Mouse (Mus musculus) WW6 (cell line): ENCODE results near the gene Ppm1j.
"Not testable (repeated sequence)": the region's sequence is repeated elsewhere in the genome, so short reads cannot be mapped to it uniquely, and the experiment has no call there.

Source experiments
- DNase-seq: peaks from one replicate; pipeline ENCODE4 v3.0.0-alpha.2; 2013; ENCODE audit warnings: low read depth, low spot score

Gene Ppm1j

DNA sequence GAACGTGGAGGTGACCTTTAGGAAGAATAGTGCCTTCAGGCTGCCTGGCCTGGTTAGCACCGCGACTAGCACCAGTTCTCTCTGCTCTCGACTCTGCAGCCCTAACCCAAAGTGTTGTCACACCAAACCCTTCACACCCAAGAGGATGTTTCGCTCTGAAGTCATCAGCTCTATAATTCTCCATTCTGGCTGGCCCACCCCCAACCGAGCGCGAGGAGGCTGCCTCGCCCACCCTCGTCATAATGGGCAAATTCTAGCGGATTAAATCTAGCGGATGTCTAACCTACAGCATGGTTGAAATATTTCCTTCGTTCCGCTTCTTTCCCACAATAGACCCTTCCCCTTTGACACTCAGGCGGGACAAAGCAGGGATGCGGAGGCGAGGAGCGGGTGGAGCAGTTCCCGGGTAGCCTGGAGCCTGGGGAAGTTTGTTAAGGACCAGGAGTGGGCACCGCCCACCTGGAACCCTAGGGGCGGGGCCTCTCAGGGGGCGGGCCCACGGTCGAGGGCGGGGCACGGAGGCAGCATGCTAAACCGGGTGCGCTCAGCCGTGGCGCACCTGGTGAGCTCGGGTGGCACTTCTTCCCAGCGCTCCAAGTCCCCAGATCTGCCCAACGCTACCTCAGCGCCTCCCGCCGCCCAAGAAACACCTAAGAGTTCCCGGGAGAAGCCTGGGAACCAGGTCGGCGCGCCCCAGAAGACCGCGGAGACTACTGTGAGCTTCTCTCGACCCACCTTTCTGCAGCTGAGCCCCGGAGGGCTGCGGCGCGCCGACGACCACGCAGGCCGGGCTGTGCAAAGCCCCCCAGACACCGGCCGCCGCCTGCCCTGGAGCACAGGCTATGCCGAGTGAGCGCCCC, at the start of gene Ppm1j:
Ppm1j (plus strand) TSS at position 496 of the 860 bp plus-strand sequence.
- DNase-seq: peak; percentile 74

DNA sequence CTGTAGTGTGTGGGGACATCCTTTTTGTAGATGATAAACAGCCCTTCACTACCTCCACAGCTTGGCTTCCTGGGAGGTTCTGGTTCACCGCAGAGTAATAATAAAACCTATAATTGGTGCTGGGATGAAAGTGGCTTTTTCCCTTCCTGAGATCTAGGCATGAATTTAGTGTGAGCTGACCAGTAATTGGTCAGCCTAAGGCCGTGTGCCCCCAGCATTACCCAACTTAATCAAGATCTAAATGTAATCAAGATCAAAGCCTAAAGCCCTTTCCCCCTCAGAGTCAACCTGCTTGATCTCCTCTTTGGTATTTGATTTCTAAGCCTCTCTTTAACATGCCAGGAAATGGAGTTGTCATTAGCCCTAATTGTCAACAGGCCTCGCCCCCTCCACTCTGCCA, 47.9 kb upstream of the Ppm1j start:
- DNase-seq: no peak

DNA sequence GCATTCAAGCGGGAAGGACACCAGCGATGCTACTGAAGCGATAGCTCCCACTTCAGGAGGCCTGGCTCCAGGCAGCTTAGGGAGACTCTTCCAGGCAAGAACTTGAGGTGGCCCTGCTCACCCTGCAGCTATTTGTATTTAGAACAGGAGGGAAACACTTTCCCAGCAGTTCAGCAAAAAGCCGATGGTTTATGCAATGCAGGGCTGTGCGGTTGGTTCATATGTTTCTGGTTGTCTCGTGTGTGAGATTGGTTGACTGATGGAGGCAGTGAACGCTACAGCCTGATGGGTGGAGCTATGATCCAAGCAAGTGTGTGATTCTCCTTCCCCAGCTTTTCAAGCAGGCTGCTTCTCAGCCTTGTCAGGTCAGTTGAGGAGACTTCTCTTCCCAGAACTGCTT, 46.2 kb upstream of the Ppm1j start:
- no peak for DNase-seq

DNA sequence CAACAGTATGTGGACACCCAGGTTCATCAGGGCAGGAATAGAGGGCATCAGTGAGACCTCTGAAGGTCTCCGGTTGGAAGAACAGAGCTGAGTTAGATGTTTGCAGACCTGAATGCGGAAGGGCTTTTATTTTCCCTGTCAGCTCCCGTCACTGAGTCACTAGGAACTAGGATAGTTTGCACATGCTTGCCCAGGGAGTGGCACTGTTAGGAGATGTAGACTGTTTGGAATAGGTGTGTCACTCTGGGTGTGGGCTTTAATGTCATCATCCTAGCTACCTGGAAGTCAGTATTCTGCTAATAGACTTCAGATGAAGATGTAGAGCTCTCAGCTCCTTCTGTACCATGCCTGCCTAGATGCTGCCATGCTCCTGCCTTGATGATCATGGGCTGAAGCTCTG, 38.9 kb upstream of the Ppm1j start:
- no peak for DNase-seq

DNA sequence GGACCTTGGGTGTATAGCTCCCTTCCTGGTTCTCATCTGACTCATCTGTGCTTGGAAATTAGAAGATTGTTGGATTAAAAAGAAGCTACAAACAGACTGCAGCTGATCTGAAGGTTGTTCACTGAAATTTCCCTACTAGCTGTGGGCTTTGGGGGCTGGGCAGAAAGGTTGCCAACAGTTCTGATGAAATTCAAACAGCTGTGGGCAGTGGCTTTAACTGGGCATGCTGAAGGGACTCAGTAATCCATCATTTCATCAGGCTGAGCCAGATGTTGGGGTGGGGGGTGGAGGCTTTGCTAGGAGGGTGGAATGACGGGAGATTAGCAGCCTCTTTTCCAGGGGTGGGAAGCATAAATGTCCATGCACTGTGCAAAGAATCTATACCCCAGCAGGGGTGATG, 37.7 kb upstream of the Ppm1j start:
- DNase-seq: no peak

DNA sequence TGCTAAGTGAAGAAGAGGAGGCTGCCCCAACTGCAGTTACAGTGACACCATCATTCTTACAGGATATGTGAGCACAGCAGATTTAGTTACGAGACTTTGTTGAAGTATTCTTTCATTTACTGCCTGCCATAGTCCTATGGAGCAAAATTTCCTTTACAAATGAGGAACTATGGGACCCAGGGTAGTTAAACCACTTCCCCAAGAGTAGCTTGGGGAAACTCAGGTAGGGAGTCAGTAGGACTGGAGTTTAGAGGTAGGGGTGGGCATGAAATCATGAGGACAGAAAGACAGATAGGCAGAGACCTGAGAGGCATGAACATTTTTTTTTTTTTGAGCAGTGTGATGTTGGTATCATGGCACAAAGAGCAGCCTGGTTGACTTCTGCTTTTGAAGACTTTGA, 37.0 kb upstream of the Ppm1j start:
- DNase-seq: no peak

DNA sequence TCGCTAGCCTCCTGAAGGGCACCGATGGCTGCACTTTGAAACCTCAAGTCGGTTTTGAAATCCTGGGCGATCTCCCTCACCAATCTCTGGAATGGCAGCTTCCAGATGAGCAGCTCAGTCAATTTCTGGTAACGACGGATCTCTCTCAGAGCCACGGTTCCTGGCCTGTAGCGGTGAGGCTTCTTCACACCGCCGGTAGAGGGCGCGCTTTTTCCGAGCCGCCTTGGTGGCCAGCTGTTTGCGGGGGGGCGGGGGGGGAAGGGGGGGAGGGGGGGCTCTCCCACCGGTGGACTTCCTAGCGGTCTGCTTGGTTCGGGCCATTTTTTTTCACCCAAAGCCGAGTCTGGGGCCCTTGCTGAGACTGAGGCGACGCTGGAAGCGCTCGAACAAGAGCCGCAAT, 28.0 kb upstream of the Ppm1j start:
- DNase-seq: not testable (repeated sequence)

DNA sequence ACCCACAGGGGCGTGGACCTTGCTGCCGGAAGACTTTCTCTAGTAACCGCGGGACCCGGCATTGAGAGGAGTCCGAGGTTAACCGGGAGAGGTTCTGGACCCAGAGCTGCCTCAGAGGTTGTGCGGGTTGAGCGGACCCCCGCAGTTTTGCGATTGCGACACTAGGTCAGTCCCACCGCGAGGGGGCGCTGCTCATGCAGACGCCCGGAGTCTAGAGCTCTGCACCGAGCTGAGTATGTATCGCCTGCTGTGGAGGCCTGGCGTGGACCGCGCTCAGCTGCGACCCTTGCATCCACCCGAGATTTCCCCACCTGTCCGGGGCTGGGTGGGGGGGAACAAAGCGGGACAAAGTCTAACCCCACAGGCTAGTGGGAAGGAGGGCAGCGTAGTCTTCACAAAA, 22.4 kb upstream of the Ppm1j start:
- DNase-seq: peak; percentile 66

DNA sequence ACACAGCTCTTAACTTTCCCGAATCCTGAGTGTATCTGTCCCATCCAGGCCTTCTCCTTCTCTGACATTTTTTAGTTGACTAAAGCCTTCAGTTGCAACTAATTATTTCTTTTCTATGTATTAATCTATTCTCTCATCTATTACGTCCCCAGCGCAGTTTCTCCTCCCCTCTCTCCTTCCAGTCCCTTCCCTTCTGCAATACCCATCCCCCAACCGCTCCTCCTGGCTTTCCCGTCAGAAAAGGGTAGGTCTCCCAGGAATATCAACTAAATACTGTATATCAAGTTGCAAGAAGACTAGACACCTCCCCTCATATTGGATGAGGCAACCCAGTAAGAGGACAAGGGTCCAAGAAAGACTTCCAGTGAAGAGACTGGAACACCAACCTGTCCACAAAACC, 22.0 kb upstream of the Ppm1j start:
- DNase-seq: no peak

DNA sequence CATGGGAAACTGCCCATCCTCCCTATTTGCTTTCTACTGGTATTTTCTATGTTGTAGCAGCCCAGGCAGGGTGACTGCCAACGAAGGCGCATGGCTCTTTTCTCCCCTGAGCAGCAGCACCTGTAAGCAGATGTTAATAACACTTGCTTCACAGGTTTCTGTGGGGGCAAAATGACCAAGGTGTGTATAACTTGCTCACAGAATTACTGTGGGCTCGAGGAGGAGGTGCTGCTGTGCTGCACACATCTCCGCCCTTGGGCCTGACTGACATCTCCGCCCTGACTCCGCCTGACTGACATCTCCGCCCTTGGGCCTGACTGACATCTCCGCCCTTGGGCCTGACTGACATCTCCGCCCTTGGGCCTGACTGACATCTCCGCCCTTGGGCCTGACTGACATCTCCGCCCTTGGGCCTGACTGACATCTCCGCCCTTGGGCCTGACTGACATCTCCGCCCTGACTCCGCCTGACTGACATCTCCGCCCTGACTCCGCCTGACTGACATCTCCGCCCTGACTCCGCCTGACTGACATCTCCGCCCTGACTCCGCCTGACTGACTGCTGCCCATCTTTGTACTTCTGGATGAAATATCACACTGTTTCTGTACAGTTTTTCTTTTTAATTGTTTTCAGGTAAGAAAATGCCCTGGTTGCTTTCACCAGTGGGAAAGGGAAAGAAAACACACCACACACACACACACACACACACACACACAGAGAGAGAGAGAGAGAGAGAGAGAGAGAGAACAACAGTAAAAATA, 18.6 kb upstream of the Ppm1j start:
- not testable (repeated sequence) for DNase-seq

DNA sequence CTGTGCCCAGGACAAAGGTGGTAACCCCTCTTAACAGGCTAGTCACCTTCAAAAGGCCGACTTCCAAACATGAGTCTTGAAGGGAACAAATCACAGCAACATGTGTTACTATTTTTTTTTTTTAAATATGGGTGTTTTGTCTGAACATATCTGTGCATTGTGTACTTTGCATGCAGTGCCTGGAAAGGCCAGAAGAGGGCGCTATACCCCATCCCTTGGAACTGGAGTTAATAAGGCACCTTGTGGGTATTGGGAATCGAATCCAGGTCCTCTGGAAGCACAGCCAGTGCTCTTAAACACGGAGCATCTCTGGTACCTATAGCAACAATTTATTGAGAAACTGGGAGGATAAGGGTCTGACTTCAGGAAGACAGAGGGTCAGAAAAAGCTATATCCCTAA, 15.8 kb upstream of the Ppm1j start:
- DNase-seq: no peak

DNA sequence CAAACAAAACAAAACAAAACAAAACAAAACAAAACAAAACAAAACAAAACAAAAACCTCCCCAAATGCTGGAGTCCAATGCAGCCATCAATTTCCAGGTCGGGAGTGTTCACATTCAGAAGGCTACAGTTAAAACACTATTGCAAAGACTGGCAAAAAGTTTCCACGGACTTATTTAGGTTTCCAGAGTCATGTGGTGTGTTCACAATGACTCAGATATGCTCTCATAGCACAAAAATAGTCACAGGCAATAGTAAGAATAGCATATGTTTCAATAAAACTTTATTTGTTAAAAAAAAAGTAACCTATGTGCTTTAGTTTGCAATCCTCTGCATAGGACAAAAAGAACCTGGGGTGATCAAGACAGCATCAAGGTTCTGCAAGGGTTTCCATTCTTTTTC, 13.7 kb upstream of the Ppm1j start:
- no peak for DNase-seq

DNA sequence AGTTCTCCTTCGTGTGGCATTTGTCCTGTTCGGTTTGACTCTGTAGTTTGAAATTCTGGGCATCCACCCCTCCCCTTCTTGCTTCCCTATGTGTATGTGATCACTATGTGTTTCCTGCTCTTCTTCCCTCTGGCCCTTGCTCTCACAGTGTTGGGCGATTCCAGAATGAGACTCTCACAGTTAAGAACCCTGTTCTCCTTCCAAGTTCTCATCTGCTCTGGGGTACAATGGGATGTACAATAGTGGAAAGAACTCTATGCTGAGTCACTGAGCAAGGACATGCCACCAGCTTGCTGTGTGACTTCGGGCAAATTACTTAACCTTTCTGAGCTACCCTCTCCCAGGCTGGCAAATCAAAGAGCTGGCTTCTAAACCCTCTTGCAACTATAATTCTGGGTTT, 13.1 kb upstream of the Ppm1j start:
- DNase-seq: no peak

DNA sequence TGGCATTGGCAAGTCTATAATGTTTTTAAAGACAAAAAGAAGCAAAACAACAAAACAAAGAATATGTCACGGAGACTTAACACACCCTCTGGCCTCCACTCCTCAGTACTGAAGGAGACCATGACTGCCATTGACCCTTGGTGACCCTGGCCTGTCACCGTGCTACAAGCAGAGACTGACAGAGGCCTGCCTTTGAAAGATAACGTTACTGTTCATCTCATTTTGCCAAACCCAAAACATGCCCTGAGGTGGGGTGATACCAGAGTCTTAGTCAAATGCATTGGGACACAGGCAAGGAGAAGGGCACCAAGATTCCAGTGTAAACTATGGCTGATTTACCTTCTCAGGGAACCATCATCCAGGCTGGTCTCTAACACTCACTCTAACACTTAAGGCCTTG, 11.7 kb upstream of the Ppm1j start:
- DNase-seq: no peak

DNA sequence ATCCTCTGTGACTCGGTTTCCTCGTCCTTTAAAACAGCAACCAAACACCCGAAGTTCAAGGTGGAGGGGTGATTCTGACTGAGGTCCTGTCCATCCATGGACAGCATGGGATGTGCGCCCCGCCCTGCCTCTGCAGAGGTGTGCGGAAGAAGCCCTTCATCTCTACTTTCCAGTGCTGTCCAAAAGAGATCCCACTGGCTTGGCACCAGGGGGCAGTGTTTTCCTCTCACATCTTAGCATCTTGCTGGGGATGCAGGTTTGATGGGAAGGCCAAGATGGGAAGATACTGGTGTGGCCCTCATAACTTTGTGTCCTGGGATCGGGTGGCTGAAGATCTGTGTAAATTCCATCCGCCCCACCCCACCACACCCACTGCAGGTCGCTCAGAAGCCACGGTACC, 10.8 kb upstream of the Ppm1j start:
- DNase-seq: no peak

DNA sequence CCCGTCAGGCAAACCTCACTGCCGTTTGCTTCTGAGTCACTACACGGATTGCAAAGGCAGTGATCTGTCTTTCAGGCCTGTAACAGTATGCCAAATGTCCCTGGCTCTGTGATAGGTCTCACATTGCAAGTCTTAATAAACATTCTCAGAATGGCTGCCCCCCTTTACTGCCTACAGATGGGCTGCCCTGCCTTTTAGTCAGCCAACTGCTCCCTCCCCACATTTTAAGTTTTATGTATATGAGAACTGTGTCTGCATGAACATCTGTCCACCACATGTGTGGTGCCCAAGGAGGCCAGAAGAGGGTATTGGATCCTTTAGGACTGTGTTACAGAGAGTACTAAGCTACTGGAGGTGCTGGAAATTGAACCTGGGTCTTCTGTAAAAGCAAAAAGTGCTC, 9.9 kb upstream of the Ppm1j start:
- no peak for DNase-seq

DNA sequence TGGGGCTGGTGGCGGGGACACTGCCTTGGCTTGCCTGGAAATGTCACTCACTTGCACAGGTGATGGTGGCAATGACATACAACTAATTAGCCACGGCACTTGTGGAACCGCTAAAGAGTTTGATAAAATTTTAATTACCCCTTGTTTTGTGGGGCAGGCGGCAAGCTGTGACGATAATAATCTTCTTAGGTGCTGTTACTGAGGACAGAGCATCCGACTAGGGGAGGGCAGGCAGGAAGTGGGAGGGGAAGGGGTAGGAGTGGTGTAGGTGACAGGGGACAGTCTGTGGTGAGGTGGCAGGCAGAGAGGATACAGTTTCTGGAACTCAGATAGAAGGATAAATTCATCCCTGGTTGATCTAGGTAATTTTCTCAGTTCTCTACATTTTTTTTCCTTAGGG, 9.4 kb upstream of the Ppm1j start:
- no peak for DNase-seq

DNA sequence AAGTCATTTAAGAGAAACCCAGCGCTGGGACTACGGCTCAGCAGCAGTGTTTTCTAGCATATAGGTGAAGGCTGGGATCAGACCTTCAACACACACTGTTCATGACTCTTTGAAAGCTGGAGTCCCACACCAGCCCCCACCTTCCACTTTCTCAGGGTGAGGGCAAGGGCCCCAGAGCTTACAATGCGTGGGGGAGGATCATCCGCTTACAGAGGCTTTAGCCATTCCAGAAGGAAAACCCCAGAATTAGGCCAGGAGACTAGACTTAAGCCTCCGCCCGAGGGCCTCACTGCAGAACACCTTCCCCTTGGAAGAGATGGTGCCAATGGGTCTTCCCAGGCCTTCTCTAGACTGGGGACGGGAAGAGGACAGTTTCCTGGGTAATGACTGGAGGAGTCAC, 7.6 kb upstream of the Ppm1j start:
- no peak for DNase-seq

DNA sequence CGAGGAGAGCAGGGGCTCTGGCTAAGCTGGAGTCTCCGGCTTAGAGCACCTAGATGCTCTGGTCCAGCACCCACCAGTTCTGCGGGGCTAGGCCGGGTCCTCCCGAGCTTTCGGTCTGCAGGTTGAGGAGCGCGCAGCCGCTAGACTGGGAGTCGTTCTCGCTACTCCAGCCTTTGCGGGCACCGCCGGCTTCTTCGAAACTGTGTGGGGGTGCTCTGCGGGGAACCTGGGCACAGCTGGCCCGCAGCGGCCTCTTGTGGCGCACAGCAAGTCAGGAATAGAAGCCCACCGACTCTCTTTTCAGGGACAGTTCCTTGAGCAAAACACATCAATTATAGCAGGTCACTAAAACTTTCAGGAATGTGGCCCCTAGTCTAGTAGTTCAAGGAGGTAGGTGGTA, 3.5 kb upstream of the Ppm1j start:
- DNase-seq: no peak

DNA sequence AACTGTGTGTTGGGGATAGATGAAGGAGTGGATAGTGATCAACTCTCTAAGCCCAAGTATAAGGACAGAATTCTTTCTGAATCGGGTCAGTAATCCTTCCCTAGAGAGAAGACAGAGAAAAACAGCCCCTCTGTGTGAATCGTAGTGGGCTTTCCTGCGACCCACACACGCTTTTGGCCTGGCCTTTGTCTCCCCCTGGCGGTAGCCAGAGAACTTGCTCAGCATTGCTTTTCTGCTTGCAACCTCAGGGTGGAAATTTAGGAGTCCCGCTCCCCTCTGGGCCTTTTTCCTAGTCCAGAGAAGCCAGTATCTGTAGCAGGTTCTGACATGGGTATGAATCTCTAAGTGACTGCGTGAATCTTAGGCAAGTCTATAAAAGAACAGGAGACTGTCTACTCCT, 907 bp upstream of the Ppm1j start:
- no peak for DNase-seq

DNA sequence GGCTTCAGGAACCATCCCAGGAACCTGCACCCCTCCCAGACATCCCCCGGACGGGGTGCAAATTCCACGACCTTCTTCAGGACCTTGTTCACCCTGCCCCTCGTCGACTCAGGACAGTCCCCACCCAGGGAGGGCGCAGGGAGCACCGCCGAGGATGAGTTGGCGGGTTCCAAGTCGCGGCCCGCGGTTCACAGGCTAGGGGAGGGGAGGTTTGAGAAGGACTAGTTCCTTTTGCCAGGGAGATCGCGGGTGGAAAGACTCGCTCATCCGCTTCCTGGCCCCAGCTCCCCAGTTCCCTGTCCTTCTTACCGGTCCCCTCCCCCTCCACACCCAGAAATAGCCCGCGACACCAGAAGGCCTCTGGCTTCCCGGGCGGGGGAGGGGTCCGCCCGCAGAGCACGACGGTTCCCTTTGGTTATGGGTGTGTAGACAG, 631 bp downstream of the Ppm1j start, which contains the start of gene Fam19a3:
Fam19a3 (minus strand) TSS at position 370 of the 433 bp plus-strand sequence.
- no peak for DNase-seq

DNA sequence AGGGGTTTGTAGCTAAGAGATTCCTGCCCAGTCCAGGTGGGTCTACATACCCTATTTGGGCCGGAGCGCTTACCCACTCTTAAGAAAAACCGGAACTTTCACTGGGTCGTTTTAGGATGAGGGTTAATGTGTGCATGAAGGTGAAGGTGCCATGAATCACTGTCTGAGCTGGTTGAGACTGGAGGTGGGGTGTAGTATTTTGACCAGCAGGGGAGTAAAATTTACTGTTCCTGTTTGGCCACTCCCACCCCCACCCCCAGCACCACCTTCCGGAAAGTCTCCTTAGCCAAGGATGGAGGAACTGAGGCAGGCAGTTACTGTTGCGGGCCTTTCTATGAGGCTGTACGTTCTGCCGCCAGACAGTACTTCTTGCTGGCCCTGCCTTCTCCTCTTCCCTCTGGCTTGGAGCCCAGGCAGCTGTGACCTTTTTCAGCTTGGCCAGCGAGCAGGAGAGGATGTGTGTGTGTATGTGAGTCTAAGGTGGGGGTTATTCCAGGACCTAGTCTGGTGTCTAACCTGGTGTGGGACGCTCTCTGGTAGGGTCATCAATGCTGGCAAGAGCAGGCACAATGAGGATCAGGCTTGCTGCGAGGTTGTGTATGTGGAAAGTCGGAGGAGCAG, 1.3 kb downstream of the Ppm1j start:
- no peak for DNase-seq
